Mouse (Mus musculus) liver, embryonic 13.5 days (tissue): ENCODE data around the gene Map1lc3a. TPM values are rescaled to one million over a fixed set of nuclear protein-coding genes. Genes with fewer than 3 reads are reported as not detected.

Source experiments
- polyA plus RNA-seq: library from polyadenylated mRNA; unstranded; fragments of >200 nt; fragmentation: Nextera tagmentation; extraction: Ambion mirVana; gene quantifications from 2 replicates; pipeline ENCODE4 v1.2.1, GENCODE M21; 2015

The Map1lc3a gene
- polyA plus RNA-seq, 1 experiment from 2014 or later, result 23.4 TPM

Other genes starting within 250 kb of the Map1lc3a start
- gene Ahcy, start 201.8 kb upstream of the Map1lc3a start, polyA plus RNA-seq, result 63.1 and 65.3 TPM in 2 replicates
- gene Itch, start 142.8 kb upstream of the Map1lc3a start, polyA plus RNA-seq, result 14.6 and 18.9 TPM in 2 replicates
- gene Dynlrb1, start 39.8 kb upstream of the Map1lc3a start, polyA plus RNA-seq, result 147 and 150 TPM in 2 replicates
- gene Pigu, start 81.1 kb downstream of the Map1lc3a start, polyA plus RNA-seq, result 24.2 and 28.2 TPM in 2 replicates
- gene Trp53inp2, start 104.8 kb downstream of the Map1lc3a start, polyA plus RNA-seq, result 1.7 and 2.4 TPM in 2 replicates
- 5.3 and 8.1 TPM in 2 replicates for gene Ncoa6, start 197.6 kb downstream of the Map1lc3a start, polyA plus RNA-seq
- 20.9 and 22.4 TPM in 2 replicates for gene Acss2, start 241.7 kb downstream of the Map1lc3a start, polyA plus RNA-seq
- 0.28 and 0.31 TPM in 2 replicates for gene Ggt7, start 241.9 kb downstream of the Map1lc3a start, polyA plus RNA-seq